ENCODE assay signal across 15 mouse cellular contexts in the genomic region with DNA sequence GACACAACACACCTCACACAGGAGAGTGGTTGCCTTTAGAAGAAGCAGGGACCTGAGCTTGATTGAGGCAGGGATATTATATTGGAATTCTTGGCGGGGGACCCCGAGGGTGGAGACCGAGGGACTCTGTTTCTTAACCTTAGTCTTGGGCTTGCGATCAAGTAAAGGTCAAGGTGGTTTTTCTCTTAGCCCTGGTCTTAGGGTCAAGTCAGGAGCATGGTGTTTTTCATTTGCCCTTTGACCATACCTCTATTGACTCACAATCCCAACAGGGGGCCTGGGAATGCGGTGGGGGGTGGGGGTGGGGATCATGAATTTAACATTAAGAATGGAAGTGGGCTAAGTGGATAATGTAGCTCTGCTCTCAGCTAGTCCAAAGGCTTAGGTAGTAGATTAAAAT. TPM values are rescaled to one million over a fixed set of nuclear protein-coding genes. Genes with fewer than 3 reads are reported as not detected.
A peak's percentile ranks its signal among the peaks of the same experiment; 100 is the strongest.
DNase-seq lines count a peak whose midpoint lies in the region; ATAC-seq and TF ChIP-seq lines count a peak whose summit lies in the region.
"Had no signal": no experiment of that assay in that cellular context is flagged by ENCODE, and none has a peak within 500 bp of the region (broad histone marks: within the 10 kb centered on the region; RNA-seq: fewer than 3 reads in every experiment).

No protein-coding gene starts in this region.

- in situ Hi-C loops in ES-E14 (cut with MboI; ENCODE audit: low sequenced_read_pairs in 2 of 2, unreplicated experiment in 2 of 2): no loop called here

- H3K27ac ChIP-seq in ES-E14 (ENCODE audit: insufficient read depth, low read depth, low read length, poor library complexity, severe bottlenecking): peak overlapping the region; percentile 90; the same call in 1 of the 2 replicates
- H3K27ac ChIP-seq in liver, embryonic 12.5 days: peak overlapping the region; percentile 96

- peak overlapping the region; percentile 10; the same call in 1 of the 2 replicates for H3K9ac ChIP-seq in ES-E14 (ENCODE audit: insufficient read depth, low read depth, low read length, poor library complexity, severe bottlenecking)
- H3K9ac ChIP-seq in liver, embryonic 12.5 days: 0 out of 2 replicates have a peak overlapping the region, but pooled peaks have one; percentile 89

- DNase-seq in heart, adult 11 months: peak; percentile 87
- no peak for DNase-seq in heart, postnatal 4 days
- no peak for DNase-seq in ES-E14 (ENCODE audit: low read depth, low spot score)
- DNase-seq in left cerebral cortex, adult 11 months (ENCODE audit: low spot score): no peak
- no peak for DNase-seq in lung, postnatal 4 days
- DNase-seq: adrenal gland, adult 8-10 months had no signal

- H3K9me3 ChIP-seq in megakaryocyte, embryonic 14.5 days: no peaks in the 10 kb centered on the region
- H3K9me3 ChIP-seq in ES-E14 (ENCODE audit: control insufficient read depth, insufficient read depth, low read depth, low read length): no peaks in the 10 kb centered on the region
- no peaks in the 10 kb centered on the region for H3K9me3 ChIP-seq in liver, embryonic 12.5 days (replicated peaks)

- 88% methylated on average over 5 of the region's 5 CpGs for WGBS in liver, embryonic 12.5 days (ENCODE audit: insufficient replicate concordance)

- peak overlapping the region; percentile 99 for H3K4me3 ChIP-seq in megakaryocyte, embryonic 14.5 days (replicated peaks)
- peak overlapping the region in 1 of 2 experiments; percentile 99; a peak in 2 of 4 replicates for H3K4me3 ChIP-seq in ES-E14 (ENCODE audit: insufficient read depth in 1 of 2, low read depth in 1 of 2, low read length in 2 of 2, poor library complexity in 1 of 2, severe bottlenecking in 1 of 2)
- H3K4me3 ChIP-seq in liver, embryonic 12.5 days: peak overlapping the region; percentile 94

- H3K36me3 ChIP-seq in megakaryocyte, embryonic 14.5 days (replicated peaks; ENCODE audit: low read length): no peaks in the 10 kb centered on the region
- H3K36me3 ChIP-seq in ES-E14 (ENCODE audit: control insufficient read depth, insufficient read depth, low read length, poor library complexity, severe bottlenecking): no peaks in the 10 kb centered on the region
- H3K36me3 ChIP-seq in liver, embryonic 12.5 days: no peaks in the 10 kb centered on the region

- ATAC-seq in megakaryocyte, adult 5-6 weeks (ENCODE audit: poor library complexity, severe bottlenecking): no peak
- ATAC-seq in liver, embryonic 12.5 days: no peak

- H3K4me2 ChIP-seq in liver, embryonic 12.5 days: peak overlapping the region; percentile 84

- peaks cover 24% of the 10 kb centered on the region for H3K4me1 ChIP-seq in megakaryocyte, embryonic 14.5 days
- peaks cover 8% of the 10 kb centered on the region in 2 experiments; a peak in 3 of 4 replicates for H3K4me1 ChIP-seq in ES-E14 (ENCODE audit: control insufficient read depth in 2 of 2, insufficient read depth in 2 of 2, low read length in 2 of 2, poor library complexity in 1 of 2)
- H3K4me1 ChIP-seq in liver, embryonic 12.5 days: peaks cover 28% of the 10 kb centered on the region

- no peaks in the 10 kb centered on the region for H3K27me3 ChIP-seq in megakaryocyte, embryonic 14.5 days (replicated peaks)
- H3K27me3 ChIP-seq in liver, embryonic 12.5 days (replicated peaks): no peaks in the 10 kb centered on the region
- H3K27me3 ChIP-seq: Patski had no signal

TF ChIP-seq in ES-E14, 5 proteins besides CTCF, POLR2A, EP300 and RAD21:
- TF ChIP-seq ZC3H11A (IDR thresholded peaks at IDR 0.05; ENCODE audit: borderline replicate concordance, low read depth, low read length) (no peak), HCFC1 (IDR thresholded peaks at IDR 0.05; ENCODE audit: borderline replicate concordance, insufficient read depth, low read length) (no peak), MAFK (IDR thresholded peaks at IDR 0.05; ENCODE audit: insufficient read depth, low read depth, low read length) (no peak), ZNF384 (IDR thresholded peaks at IDR 0.05; ENCODE audit: low read depth, low read length) (no peak), CHD2 (IDR thresholded peaks at IDR 0.05; ENCODE audit: low read depth, low read length) (no peak)

RNA-seq across cellular contexts. Expression of a gene that starts 1.3 kb away (rescaled TPM):
- total RNA-seq in heart, postnatal 4 days (2021): 10 to 100 TPM; 10.9 to 13.9 TPM
- polyA plus RNA-seq in megakaryocyte, embryonic 14.5 days (2012; ENCODE audit: insufficient read depth, low replicate concordance): 1.4 TPM in 1 of 2 replicates, not detected in the other
- total RNA-seq in megakaryocyte, adult 5-6 weeks (2015): 69.1 and 72.2 TPM in 2 replicates
- total RNA-seq in megakaryocyte, adult 5-6 weeks (2017): 63.1 and 69.6 TPM in 2 replicates
- 51.4 and 52.2 TPM in 2 replicates for total RNA-seq in ES-E14 (2012; rRNA removed)
- 43.4 and 46.1 TPM in 2 replicates for polyA plus RNA-seq in liver, embryonic 12.5 days (2016; fragmentation: Nextera tagmentation; extraction: Ambion mirVana)

RNA-seq across cellular contexts. Expression of a gene that starts 51.6 kb away (rescaled TPM):
- not detected for total RNA-seq in heart, postnatal 4 days (2021)
- not detected in 2 replicates for polyA plus RNA-seq in megakaryocyte, embryonic 14.5 days (2012; ENCODE audit: insufficient read depth, low replicate concordance)
- total RNA-seq in megakaryocyte, adult 5-6 weeks (2015): not detected in 2 replicates
- not detected in 2 replicates for total RNA-seq in megakaryocyte, adult 5-6 weeks (2017)
- total RNA-seq in ES-E14 (2012; rRNA removed): 2.4 and 2.5 TPM in 2 replicates
- polyA plus RNA-seq in liver, embryonic 12.5 days (2016; fragmentation: Nextera tagmentation; extraction: Ambion mirVana): not detected in 2 replicates
- total RNA-seq: left cerebral cortex, postnatal 4 days had no signal
- polyA plus RNA-seq: C2C12; cortical plate, adult 2 months; heart, embryonic 14.5 days; intestine, postnatal 0 days had no signal
